Mouse (Mus musculus): Measurements from ENCODE around the gene Btg3. TPM values are rescaled to one million over a fixed set of nuclear protein-coding genes. Genes with fewer than 3 reads are reported as not detected.

Btg3 gene
- total RNA-seq, 2 experiments from 2014 or later: 11.2 to 14.6 TPM

DNA sequence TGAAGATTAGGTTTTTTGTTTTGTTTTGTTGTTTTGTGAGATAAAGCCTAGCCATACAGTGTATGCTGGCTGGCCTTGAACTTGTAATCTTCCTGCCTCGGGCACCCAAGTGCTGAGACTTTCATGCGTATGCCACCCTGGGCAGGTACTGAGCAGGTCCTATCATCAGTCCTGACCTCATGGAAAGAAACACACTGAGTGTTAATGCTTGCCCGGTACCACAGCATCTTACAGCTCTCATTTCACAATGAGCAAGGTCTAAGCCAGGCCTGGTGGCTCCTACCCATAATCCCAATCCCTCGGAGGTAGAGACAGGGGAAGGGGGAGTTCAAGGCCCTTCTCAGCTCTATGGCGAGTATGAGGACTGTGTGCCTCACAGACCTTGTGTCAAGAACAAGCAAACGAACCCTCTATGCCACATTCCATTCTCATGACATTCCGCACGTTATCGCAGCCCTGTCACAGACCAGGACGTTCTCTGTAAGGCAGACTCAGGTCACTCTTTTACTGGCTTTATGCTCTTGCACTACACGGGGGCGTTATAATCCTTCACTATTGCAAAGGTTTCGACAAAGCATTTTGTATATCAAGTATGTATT, 29.6 kb downstream of the Btg3 start:
- DNase-seq (ENCODE audit: extremely low spot score in 1 of 2, low spot score in 1 of 2): no peak

DNA sequence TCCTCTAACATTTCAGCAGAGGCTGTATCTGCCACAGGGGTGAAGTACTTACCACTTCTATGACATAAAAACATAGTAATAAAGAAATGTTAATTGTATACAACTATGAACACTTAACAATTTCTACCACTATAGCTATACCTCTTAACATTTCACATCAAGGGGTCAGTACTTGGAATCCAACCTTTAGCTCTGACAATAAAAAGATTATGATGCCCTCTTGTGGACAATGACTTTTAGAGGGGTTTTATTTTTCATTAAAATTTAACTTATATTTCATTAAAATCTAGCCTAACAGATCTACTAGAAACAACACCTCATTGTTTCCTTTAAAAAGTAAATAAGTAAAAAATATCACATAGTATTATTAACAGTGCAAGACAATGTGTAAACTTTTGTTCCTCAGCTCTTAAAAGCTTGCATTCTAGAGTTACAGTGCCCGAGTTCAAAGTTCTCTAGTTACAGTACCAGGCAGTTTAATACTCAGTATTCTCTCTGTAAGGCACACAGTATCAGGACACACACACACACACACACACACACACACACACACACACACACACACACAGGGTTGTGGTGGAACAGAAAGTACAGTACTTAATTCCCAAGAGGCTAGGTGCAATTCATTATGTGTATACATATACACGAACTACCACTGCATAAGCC, 30.2 kb downstream of the Btg3 start:
- no peak for DNase-seq (ENCODE audit: extremely low spot score in 1 of 2, low spot score in 1 of 2)

DNA sequence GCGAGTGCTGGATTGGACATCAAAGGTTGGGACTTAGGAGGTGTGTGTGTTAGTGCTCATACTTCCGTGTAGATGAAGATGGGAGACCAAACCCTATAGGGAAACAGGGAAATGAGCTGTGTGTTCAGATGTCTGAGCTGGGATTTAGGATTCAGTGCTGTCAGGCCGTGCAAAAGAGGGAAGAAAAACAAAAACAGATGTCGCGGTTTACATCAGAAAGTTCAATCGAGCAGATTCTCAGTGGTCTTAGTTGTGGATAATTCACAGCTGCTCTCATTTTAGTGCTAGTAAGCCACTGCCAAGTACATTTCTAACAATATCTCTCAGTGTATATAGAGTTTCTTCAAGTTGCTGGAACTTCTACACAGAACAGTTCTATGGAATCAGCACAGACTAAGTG, 33.2 kb downstream of the Btg3 start:
- no peak for DNase-seq (ENCODE audit: extremely low spot score in 1 of 2, low spot score in 1 of 2)

DNA sequence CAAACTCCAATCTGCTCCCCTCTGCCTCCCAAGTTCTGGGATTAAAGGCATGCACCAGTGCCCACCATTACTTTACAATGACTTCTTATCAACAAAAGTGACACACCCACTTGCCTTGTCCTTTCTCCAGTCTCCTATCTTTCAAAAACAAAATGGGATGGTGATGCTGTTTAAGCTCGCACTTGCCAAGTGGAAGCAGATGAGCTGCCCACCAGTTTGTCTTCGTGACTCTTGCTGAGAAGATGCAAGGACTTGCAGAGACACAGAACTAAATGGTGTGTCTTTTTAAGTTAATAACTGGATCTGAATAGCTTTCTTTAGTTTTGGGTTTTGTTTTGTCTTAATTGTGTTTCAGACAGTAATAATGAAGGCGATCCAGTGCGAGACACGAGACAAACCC, 34.2 kb downstream of the Btg3 start:
- DNase-seq (ENCODE audit: extremely low spot score in 1 of 2, low spot score in 1 of 2): no peak

DNA sequence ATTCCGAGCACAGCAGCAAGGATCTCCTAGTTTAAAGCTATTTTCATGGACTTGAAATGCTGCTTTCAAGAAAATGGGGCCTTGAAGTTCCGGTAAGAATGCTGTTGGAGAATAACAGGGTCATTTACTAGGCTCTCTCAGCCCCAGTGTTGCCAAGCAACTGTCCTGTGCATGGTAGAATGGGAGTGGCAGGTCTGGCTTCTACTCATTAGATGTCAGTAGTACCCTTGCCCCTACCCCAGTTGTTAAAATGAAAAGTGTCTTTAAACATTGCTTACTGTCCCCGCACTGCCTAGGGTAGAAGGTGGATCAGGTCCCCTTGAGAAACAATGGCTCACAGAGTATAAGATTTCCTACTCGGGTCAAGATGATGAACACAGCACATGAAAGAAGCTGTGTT, 35.6 kb downstream of the Btg3 start:
- no peak for DNase-seq (ENCODE audit: extremely low spot score in 1 of 2, low spot score in 1 of 2)

DNA sequence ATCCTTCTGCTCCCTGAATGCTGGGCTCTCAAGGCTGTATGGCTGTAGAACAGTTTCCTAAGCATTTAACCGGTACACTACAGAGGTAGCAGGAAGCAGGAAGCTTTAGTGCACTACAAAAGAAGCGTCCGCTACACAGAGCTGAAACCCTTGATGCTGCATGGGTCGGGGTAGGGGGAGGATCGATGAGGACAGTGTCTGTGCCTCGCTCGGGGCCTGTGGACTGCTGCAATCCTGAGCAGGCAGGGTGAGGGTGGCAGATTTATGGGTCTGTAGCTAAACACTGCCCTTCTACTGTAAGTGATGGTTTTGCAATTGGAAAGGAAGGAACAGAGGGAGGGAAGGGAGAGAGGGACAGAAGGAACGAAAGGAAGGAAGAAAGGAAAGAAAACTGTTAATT, 39.8 kb downstream of the Btg3 start:
- DNase-seq (ENCODE audit: extremely low spot score in 1 of 2, low spot score in 1 of 2): no peak

DNA sequence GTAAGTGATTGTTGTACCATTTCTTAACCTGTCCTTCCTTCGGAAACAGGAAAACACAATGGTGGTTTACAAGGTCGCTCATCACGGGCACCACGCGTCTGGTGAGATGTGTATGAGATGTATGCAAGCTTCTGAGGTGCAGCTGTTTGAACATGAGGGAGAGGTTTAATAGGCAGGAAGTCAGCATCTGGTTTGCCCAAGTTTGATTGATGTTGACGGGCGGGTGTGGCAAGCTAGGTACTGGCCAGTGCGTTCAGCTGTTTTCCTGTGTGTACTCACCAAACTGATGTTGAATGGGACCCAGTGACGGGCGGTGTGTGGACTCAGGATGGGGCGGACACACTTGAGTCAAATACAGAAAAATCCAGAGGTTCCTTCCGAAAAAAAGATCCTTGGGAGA, 49.0 kb downstream of the Btg3 start:
- no peak for DNase-seq (ENCODE audit: extremely low spot score in 1 of 2, low spot score in 1 of 2)

DNA sequence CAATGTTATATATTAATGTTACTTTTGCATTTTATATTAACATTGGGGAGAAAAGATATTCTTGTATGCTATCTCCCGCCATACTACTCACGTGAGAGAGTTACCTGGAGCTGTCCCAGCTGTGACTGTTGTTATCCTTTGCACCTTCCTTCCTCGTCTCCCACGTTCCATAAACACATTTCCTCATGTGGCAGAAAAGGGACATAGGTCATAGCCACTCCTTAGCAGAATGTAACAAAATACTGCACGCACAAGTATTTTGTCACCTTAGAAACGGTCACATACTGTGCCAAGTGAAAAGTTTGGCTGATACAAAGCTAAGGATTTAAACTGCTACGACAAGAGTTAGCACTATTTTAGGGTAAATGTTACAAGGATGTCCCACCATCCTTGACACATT, 49.4 kb downstream of the Btg3 start:
- no peak for DNase-seq (ENCODE audit: extremely low spot score in 1 of 2, low spot score in 1 of 2)

DNA sequence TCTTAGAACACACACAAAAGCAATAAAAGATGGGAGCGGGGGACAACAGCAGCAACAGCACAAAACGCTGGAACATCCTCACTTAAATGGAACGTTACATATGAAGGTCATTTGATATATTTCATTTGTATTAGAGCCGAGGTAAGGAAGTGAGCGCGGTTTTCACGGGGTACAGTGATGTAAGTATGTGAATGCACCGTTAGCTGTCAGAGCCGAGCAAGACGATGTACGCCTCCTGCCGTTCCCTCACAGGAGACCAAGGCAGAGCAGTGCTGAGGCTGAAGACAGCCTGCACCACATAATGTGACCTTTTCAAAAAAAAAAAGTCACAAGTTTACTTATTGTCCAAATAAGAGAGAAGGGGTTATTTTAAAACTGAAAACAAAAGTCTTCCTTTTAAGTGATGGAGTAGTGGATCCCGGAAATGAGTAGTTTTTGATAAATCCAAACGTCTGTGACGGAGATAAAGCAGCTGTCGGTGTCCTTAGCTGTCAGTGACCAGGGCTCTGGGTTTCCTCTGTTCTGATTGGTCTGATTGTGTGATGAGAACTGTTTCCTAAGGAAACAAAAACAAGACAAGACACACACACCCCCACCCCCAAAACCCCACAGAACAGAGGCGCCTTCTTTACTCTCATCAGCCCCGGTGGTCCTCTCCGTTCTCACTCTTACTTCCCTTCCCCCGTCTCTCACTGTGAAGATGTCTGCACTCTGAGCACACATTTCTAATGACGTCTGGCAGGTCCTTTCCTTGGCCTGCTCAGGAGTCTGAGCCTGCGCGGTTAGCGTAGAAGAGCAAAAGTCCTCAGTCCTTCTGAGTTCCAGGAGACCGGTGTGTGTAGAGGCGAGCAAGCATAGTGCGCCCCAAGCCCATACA, 50.8 kb downstream of the Btg3 start:
- no peak for DNase-seq (ENCODE audit: extremely low spot score in 1 of 2, low spot score in 1 of 2)

DNA sequence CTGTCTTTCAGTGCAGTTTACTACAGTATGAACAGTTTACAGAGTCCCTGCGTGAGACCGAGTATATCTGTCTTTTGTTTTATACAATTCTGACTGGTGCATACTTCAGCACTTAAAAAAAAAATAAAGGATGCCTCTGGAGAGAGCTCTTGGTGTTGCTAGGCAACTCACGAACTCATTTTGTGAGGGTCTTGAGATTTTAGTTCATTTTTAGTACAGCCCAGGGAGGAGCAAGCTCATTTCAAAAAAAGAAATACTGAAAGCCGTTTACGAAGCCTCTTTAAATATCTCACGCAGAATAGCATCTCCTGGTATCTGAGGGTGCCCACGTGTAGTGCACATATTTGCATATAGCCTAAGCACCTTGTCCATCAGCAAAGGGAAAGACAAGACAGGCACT, 54.9 kb downstream of the Btg3 start:
- DNase-seq (ENCODE audit: extremely low spot score in 1 of 2, low spot score in 1 of 2): no peak

DNA sequence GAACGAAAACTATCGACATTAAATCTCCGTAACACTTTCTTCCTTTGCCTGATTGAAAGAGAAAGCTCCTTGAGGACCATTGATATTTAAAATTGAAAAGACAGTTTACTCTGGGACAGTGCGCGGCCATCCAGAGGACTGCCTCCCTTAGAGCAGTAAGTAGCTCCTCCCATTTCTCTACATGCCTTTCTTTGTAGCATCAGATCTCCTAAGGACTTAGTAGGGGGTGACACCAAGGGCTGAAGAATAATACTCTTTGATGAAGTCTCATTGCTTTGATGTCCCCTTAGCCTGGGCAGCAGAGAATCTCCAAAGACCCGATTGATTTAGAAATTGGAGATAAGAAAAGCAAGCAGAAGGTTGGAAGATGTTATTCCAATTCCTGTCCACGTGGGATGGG, 55.4 kb downstream of the Btg3 start:
- no peak for DNase-seq (ENCODE audit: extremely low spot score in 1 of 2, low spot score in 1 of 2)

DNA sequence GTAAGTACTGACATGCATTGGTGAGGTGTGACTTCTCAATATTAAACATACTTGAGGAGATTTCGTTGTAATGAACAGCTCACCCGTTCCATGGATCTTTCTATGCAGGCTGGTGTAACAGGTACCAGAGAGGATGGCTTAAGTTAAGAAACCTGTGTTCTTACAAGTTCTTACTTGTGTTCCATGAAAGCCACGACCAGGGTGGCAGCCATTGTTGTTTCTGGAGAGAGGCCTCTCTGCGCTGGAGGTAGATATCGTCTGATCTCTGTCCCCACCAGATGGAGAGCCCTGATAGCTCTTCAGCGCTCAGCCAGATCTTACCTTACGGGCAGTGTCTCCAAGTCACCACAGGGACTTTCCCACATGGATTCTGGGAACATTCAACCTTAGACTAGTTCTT, 57.3 kb downstream of the Btg3 start:
- no peak for DNase-seq (ENCODE audit: extremely low spot score in 1 of 2, low spot score in 1 of 2)

DNA sequence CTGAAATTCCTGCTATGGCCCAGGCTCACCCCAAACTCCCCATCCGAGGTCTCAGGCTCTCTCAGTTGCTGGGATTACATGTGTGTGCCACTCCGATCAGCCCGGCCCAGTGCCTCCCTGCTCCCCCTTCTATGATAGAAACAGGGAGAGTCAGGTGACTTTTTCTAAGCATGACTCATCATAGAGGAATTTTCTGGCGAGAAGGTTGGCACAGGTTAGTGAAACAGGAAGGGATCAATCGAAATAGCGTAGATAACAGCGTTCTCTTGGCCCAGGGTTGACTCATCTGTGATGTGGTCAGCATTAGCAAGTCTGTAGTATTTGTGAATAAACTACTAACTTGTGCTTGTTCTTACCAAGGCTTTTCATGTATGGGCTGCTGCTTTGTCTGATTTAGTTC, 59.0 kb downstream of the Btg3 start:
- DNase-seq (ENCODE audit: extremely low spot score in 1 of 2, low spot score in 1 of 2): no peak

DNA sequence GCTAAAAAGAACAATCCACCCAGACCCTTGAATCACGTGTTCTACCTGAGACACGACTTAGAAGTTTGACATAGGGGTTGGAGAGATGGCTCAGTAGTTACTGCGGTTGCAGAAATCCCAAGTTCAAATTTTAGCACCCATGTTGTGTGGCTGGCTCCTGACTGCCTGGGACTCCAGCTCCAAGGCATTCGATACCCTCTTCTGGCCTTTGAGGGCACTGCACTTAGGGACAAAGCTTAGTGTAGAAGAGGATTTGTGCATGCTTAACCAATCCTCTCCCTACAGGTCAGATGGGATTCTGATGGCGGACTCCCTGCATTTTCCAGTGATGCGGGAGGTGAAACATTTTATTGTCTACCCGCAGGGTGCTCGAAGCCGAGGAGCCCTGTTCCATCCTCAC, 60.1 kb downstream of the Btg3 start:
- peak in 1 of 2 experiments; percentile 66 for DNase-seq (ENCODE audit: extremely low spot score in 1 of 2, low spot score in 1 of 2)

DNA sequence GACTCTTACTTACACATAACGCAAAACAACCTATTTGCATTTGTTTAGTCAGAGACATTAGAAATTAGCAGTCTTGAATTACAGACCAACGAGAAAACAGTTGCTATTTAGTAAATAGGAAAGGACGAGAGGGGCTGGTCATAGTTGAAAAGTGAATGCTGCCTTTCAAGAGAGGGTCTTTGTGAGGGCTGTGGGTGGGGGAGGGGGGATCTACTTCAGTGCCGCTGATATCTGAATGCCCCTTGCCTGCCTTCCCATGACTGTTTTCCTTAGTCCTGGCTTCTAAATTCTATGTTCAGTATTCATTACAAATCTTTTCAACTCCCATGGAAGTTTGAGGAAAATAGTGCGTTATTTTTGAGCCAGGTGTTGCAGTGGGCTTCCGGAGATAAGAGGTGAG, 63.0 kb downstream of the Btg3 start:
- no peak for DNase-seq (ENCODE audit: extremely low spot score in 1 of 2, low spot score in 1 of 2)

DNA sequence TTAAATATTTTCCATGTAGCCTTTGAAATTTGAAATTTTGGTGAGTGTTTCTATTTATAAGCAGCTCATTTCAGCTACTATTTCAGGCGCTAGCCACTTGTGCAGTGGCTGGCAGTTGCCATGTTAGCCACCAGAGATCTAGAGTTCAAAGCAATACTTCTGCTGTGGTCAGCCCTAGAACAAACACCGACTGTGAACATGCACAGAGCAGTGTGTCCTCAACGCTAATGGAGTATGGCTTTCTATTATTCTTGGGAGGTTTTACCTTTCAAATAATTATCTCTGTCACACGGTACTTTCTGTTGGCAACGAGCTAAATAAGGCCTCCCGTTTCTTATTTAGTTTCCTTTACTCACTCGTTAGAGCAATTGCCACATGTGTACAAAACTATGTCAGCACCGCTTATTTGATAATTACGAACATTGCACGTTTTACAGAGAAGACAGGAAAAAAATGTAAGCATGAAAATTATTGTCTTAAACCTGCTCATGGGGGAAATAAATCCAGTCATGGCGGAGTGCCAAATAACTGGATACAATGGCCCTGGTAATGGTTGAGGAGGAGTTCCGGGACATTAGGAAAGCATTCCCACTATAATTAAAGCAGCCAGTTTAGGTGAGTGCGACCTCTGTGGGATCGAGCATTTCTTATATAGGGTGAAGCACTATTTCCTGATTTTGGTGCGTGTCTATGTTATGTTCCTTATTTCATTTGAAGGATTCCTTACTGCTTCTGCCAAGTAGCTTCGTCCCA, 63.7 kb downstream of the Btg3 start:
- no peak for DNase-seq (ENCODE audit: extremely low spot score in 1 of 2, low spot score in 1 of 2)

DNA sequence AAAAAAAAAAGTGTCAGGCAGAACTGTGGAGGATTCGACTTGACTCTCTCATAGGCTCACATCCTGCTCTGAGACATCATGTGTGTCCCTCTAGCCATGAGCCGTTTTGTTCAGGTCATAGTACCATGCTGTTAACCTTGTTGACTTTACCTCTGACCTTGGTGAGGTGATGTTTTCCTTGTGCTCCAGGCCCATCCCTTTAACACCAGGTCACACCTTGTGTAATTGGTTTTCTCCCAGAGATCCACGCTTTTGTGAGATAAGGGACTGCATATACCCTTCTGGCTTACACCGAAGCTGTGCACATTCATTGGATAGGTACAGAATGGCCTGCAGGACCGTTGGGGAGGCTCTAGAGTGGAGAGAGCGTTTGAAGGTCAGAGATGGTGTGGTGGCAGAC, 67.7 kb downstream of the Btg3 start:
- no peak for DNase-seq (ENCODE audit: extremely low spot score in 1 of 2, low spot score in 1 of 2)

DNA sequence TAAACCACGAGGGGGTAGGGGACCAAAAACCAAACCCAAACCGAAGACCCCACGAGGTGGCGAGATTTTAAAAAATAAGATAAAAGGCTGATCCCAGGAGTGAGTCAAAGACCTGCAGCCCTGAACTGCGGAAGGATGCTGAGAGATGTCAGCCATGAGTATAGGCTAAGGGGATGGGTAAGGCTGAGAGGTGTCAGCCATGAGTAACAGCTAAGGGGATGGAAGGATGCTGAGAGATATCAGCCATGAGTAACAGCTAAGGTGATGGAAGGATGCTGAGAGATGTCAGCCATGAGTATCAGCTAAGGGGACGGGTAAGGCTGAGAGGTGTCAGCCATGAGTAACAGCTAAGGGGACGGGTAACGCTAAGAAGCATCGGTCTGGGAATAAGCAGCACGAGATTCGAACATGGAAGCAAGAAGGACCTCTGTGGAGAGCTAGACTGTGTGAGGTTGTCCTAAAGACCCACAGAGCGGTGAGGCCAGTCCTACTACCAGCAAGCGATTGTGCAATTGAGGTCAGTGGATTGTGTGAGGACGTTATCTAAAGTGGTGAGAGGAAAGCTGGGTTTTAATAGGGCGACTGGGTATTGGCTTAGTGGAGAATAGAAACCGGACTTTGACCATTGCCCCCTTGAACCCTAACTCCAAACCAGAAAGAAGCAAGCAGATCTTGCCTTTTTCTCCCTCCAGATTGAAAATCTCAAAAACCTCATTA, 69.4 kb downstream of the Btg3 start:
- no peak for DNase-seq (ENCODE audit: extremely low spot score in 1 of 2, low spot score in 1 of 2)

DNA sequence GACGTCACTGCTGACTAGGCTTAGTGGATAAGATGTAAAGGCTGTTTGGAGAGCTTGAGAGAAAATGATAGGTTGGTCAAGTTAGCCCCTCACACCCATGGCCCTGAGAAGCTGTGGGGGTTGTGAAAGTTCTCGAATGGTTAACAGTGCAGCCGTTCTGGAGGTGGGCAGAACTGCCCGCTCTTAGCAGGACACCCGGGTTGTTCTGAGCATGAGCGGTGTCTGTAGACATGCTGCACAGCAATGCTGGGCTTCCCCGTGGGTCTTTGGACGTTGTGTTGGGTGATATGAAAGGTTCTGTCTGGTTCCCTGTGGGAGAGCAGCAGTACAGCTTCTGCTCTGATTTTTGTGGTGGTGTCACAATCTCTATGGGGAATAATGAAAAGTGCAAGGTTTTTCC, 70.4 kb downstream of the Btg3 start:
- DNase-seq (ENCODE audit: extremely low spot score in 1 of 2, low spot score in 1 of 2): no peak

DNA sequence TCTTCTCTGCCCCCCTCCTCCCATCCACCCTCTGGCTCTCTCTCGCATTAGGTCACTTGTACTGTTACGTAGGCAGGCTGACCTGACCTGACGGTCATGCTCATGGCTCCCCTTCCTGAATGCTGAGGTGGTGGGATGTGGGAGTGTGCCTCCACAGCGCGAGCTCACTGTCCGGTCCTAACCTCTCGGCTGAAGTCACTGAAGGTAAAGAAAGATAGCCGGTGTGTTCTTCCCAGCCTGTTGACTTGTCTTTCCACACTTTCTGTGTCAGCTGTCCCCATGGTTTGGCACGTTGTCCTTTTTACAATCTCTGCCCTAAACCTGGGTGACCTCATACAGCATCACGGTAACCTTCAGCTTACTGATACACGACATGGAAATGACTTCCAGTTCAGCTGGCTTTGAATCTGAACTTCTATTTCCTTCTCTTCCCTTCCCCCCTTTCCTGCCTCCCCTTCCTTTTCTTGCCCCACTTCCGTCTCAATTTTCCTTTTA, 71.3 kb downstream of the Btg3 start:
- no peak for DNase-seq (ENCODE audit: extremely low spot score in 1 of 2, low spot score in 1 of 2)
